Mouse (Mus musculus) activated CD4-positive, CD25-positive, alpha-beta regulatory T cell, adult 9 weeks (primary cell): ENCODE measurements around the gene Adh7. TPM values are rescaled to one million over a fixed set of nuclear protein-coding genes. Genes with fewer than 3 reads are reported as not detected.

Experiments used
- polyA plus RNA-seq: library from polyadenylated mRNA; unstranded; fragments of 100-300 nt; shearing (Covaris generic); gene quantifications from one replicate; pipeline ENCODE4 v1.2.1, GENCODE M21; 2017

Gene Adh7
- 0.31 TPM for polyA plus RNA-seq

DNA sequence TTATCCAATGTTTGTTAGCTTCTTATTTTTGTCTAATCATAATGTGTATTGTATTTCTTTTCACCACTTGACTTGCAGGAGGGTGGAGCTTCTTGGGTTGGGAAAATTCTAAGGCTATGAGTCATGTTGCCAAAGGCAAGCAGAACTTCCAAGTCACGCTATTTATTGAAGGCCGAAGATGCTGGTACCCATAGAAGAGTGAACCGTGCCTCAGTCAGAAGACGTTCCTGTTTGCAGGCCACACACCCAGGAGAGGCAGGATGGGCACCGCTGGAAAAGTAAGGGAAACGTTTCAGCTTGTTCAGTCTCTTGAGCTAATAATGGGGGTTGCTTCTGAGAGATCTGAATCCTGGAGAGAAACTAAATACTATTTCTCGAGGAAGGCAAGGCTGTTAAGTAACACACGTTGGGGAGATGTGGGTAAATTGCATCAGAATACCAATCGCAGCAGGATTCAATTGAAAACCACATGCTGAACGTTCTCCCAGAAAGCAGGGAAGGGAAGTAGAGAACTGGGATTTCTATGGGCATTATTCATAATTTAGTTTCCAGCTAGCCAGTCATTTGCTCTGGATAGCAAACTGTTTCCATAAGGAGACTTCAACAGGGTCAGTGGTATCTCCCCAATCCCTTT lies at the start of gene Adh7:
Gene Adh7, plus strand, starts transcription at position 130 of the 634 bp plus-strand sequence.

DNA sequence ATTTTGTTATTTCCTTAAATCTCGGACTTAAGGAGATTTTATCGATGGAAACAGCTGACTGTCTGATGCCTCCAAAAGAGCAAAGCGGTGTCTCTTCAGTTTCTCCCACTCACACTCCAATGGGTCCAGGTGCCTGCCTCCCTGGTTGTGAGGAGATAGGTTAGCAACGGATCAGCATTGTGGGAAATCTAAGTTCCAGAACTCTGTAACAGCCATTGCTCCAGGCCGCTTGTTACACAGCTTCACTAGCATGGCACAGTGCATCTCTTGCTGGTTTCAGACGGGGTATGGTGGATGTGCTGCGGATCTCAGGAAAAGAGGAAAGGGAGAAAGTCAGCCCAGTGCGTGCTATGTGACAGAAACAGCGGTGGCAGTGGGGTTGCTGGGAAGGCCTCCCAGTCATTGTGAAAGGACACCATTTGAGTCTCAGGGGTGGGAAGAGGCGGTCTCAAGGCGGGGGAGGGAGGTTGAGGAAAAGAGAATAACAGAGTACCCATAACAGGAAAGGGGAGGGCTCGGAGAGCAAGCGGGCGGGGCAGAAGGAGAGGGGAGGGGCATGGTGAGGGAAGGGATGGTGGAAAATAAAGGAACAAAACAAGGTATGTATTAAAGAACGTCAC lies 23.8 kb upstream of the Adh7 start, which contains the start of gene 4930579F01Rik:
Gene 4930579F01Rik, minus strand, starts transcription at position 143 of the 620 bp plus-strand sequence.

DNA sequence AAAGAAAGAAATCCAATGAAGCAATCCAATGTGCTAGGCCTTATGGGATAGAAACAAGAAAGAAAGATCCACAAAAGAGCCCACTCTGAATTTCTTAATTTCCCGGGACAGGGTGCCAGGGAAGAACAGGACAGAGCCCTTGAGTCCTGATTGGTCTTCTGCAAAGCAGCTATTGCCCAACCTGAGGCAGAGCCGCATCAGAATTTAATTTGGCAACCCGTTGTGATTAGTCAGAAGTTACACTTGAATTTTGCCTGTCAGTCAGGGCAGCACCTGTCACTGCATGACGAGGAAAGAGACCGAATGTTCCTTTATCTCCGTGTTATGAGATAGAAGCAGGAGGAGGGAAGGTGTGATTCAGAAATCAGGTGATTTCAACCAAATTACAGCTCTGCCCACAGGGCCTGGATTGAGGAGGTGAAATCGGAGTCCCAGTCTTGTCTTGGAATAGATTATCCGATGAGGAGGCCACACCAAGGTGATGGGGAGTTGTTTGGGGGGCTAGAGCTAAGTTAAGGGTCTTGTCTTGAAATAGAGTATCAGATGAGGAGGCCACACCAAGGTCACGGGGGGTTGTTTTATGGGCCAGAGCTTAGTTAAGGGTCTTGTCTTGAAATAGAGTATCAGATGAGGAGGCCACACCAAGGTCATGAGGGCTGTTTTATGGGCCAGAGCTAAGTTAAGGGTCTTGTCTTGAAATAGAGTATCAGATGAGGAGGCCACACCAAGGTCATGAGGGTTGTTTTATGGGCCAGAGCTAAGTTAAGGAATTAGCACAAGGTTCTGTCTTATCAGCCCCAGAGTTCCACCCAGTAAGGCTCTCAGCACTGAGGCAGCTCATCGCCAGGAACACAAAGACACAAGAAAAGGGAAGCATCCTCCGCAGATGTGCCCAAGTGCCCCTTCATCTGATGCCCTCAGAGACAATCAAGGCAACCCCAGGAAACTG lies 43.4 kb downstream of the Adh7 start, which contains the start of gene Adh1:
Gene Adh1, plus strand, starts transcription at position 271 of the 949 bp plus-strand sequence.

Other genes with a start within 250 kb of the Adh7 start
- gene Dapp1, start 236.2 kb upstream of the Adh7 start, polyA plus RNA-seq, result 110 TPM
- not detected for gene 1110002E22Rik, start 152.7 kb upstream of the Adh7 start, polyA plus RNA-seq
- not detected for gene Gm5105, start 150.4 kb upstream of the Adh7 start, polyA plus RNA-seq
- 7.8 TPM for gene Trmt10a, start 74.3 kb upstream of the Adh7 start, polyA plus RNA-seq
- 4.8 TPM for gene Mttp, start 72.8 kb upstream of the Adh7 start, polyA plus RNA-seq
- not detected for gene 4930579F01Rik, start 23.9 kb upstream of the Adh7 start, polyA plus RNA-seq
- 2.4 TPM for gene Adh1, start 43.2 kb downstream of the Adh7 start, polyA plus RNA-seq
- not detected for gene Adh6a, start 95.5 kb downstream of the Adh7 start, polyA plus RNA-seq
- not detected for gene Adh6b, start 124.0 kb downstream of the Adh7 start, polyA plus RNA-seq
- gene Adh4, start 197.7 kb downstream of the Adh7 start, polyA plus RNA-seq, result not detected
- gene Adh5, start 225.3 kb downstream of the Adh7 start, polyA plus RNA-seq, result 158 TPM